Mouse (Mus musculus) activated CD4-positive, CD25-positive, alpha-beta regulatory T cell, adult 4 months (primary cell): ENCODE measurements around the gene Scamp4. TPM values are rescaled to one million over a fixed set of nuclear protein-coding genes. Genes with fewer than 3 reads are reported as not detected.

Experiments used
- ATAC-seq: one replicate; pipeline ENCODE4 v1.8.0; 2017
- polyA plus RNA-seq, 2 experiments: library from polyadenylated mRNA; unstranded; fragments of 100-300 nt; shearing (Covaris generic); gene quantifications; one replicate each; pipeline ENCODE4 v1.2.1; 2017

Gene Scamp4
- polyA plus RNA-seq, 2 experiments from 2014 or later = 104 to 107 TPM

DNA sequence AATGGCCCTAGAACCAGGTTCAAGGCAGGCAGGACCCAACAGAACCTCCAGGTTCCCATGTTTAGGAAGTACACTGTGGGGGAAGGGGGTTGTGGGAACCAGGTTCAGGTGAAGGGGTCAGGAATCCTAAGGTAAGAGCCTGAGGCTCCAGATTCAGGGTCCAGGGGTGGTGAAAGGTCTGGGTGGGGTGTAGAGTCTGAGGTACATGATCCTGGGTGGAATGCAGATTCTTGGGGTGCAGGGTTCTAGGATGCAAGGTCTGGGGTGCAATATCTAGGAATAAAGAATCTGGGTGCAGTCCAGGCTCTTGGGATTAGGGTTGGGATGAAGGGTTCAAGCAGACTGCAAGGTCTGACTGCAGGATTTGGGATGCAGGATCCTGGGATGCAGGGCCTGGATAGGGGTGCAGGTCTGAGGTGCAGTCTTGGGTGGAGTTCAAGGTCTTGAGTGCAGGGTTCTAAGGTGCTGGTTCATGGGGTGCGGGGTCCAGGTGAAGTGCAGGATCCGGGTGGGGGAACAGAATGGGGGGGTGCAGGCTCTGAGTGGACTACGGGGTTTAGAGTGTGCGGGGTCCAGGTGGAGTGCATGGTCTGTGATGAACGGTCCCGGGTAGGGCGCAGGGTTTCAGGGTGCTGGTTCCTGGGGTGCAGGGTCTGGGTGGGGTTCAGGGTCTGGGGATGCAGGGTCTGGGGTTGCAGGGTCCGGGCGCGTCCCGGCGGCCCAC, 52.9 kb downstream of the Scamp4 start:
- ATAC-seq = no peak

DNA sequence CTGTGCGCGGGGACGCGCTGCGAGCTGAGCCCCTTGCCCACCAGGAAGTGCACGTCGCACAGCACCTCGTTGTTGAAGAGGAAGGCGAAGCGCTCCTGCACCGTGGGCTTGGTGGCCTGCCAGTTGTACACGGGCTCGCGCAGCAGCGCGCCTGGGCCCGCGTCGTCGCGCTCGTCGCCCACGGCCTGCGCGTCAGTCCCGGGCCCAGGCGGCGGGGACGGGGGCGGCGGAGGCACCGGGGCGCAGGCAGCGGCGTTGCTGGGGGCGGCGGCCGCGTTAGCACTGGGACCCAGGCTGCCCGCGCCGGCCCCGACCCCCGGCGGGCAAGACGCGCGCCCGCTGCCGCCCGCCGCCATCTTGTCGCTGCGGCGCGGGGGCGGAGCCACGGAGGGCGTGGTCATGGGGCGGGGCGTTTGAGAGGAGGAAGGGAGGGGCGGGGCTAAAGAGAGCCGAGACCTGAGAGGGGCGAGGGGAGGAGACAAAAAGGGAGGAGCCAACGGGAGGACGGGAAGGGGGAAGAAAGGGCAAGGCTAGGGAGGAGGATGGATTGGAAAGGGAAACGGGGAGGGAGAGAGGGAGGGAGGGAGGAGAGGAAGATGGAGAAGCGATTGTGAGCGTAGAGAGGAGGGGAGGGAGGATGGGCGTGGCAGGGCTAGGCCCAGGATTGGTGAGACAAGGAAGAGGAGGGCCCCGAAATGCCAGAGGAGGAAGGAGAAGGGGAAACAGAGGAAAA, 53.6 kb downstream of the Scamp4 start:
- ATAC-seq = peak; percentile 40

DNA sequence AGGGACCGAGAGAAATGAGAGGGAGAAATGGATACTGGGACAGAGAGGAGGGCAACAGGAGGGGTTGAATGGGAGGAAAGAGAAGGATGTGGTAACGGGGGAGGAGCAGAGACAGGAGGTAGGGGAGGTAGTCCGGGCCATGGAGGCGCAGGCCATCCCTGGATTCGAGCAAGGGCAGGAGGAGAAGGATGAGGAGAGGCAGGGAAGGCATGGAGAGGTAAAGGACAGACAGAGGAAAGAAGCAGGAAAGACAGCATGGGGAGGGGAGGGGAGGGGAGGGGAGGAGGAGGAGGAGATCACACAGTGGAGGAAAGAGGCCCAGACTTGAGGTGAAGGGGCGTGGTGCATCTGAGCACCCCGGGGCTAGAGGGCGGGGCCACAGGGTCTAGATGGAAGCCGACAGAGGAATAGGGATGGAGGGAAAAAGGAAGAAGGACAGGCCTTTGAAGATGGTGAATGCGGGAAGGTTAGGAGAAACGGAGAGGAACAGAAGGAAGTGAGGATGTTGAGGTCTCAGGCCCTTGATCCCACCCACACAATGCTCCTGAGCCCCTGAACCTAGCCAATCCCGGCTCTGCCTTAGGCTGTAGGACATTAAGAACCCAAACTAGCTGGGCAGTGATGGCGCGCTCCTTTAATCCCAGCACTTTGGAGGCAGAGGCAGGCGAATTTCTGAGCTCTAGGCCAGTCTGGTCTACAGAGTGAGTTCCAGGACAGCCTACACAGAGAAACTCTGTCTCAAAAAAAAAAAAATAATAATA, 54.4 kb downstream of the Scamp4 start, which contains the start of gene Btbd2:
Gene Btbd2, minus strand, starts transcription at position 209 of the 761 bp plus-strand sequence.
- ATAC-seq = peak; percentile 40

DNA sequence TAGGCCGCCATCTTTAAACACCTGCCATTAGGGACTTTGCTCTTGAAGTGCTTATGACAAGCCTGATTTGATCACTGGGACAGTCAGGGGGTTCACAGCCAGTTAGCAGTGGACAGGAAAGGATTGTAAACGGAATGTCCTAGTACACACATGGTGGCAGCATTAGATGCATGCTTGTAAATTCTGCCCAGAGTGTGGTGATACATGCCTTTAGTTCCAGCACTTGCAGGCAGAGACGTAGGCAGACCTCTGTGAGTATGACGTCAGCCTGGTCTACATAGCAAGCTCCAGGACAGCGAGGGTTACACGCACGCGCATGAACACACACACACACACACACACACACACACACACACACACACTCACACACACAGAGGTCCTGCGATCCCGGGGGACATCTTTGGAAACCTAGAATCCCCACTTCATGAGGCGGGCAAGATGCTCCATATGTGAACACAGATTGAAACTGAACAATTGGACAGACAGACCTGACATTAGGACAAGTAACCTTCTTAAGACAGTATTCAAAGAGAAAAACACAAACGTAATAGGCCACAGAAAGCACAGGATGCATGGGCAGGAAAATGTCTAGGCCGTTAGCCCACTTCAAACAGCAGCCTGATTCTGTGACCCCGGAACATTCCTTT, 55.6 kb downstream of the Scamp4 start:
- peak; percentile 22 for ATAC-seq

DNA sequence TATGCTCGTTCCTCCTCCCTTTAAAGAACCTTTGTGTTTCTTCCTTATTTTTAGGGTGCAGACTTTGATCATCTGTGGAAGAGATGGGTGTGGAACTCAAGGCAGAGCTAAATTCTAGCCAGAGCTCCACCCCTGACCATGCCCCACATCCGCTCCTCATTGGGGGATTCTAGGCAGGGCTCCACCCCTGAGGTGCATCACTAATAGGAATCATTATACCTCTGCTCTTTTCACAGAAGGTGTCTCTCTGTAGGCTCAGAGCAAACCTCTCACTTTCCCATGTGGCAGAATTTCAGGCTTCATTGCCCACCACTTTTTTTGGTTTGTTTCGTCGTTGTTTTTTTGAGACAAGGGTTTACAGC, 56.1 kb downstream of the Scamp4 start:
- peak; percentile 65 for ATAC-seq

DNA sequence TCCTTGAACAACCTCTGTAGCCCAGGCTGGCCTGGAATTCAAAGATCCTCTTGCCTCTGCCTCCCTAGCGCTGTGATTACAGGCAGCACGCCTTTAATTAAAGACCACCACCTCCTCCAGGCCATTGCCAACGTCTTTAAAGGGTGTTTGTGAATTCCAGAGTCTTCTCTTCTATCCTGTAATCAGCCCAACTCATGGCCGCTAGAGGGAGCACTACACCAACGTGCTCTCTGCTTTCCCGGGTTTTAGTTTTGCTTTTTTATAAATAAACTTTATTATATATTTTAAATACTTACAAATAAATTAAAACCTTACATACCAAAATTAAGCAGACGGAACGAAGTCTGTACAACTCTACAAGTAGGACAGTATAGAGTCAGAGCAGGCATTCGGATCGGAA, 56.5 kb downstream of the Scamp4 start:
- no peak for ATAC-seq

DNA sequence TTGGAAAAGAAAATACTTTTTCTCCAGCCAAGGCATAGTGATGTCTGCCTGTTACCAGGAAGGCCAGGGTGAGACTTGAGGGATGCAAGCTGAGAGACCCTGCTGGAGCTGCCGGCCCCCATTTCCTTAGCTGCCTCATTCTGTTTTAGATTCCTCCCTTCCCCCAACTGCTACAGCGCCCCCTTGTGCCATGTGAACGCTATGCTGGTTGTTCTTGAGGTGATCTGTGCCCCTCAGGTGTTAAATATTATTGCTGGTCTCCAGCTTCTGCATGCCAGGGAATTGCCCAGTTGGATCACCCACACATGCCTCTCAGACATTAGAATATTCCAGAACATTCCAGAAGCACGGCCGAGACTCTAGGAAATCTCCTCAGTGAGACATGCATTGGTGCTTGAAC, 58.5 kb downstream of the Scamp4 start:
- ATAC-seq = no peak

DNA sequence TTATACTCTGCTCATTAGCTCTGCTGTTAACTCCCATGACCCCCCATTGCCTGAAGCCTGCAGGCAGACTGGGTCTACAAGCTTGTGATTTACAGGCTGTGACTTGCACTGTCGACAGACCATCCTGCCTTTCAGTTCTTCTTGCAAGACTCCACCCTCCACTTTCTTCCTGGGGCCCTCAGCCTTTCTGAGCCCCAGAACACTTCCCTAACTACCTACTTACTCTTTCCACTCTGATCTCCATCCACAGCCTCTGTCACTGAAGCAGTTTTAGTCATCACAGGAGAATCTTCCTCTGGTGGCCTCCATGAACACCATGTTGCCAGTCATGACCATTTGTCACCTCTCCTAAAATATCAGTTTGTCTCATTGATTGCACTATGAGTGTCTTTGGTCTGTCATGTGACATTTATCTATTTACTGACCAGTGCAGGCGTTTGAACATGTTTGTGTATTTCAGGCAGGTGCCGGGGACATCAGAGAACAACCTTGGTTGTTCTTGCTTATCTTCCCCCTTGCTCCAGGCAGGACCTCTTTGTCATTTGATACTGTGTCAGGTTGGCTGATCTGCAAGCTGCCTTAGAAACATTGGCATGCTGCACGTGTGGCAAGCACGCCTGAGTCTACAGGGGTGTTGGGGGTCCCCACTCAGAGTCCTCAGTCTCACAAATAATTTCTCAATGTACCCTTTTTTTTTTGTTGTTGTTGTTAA, 61.0 kb downstream of the Scamp4 start:
- ATAC-seq = no peak

DNA sequence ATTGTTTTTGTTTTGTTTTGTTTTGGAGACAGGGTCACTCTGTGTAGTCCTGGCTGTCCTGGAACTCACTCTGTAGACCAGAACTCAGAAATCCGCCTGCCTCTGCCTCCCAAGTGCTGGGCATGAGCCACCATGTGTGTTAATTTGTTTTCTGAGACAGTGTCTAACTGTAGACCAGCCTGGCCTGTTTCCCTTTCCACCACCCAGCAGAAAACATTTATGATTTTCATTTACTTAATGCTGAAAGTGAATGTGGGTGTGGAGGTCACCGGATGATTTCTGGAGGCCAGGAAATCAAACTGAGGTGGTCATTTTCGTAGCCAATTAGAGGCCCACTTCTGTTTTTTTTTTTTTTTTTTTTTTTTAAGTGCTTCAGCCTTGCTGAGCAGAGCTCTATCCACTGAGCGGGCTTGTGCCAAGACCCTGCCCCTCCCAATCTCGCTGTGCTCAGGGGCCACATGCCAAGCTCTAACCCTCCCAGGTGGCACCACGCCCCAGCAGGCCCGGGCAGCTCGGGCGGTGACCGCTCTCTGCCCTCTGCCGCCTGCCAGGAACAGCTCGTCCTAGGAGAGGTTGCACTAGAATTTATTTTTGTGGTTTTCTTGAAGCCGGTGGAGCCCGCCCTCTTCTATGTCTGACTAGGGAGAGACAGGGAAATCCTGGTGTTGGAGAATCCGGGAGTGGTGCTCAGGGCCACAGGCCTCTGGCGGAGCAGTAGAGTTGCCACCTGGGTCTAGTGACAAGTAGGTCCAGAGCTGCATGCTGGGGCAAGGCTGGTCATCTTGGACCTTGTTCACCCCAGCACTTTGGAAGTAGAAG, 61.7 kb downstream of the Scamp4 start:
- ATAC-seq = peak; percentile 28

DNA sequence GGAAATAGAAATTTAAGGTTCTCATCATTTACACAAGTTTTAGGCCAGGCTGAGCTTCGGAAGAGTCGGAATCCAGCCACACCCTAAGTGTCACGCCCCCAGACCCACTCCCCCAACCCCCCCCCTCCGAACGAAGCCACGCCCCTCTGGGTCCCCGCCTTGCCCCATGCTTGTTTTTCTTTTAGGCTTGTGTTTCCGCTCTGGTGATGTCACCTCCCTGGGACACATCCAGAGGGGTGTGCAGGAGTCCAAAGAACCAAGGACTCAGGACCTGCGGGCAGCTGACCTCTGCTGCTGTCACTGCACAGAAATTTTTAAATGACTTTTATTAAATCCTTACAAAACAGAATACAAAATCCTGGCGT, 62.3 kb downstream of the Scamp4 start:
- ATAC-seq = no peak

Other genes starting within 250 kb of the Scamp4 start
- not detected for gene Plk5, start 246.4 kb upstream of the Scamp4 start, polyA plus RNA-seq
- 1 to 10 TPM in 1 of 2 experiments, under 1 TPM in 1; 0.62 to 1.2 TPM for gene Mex3d, start 215.2 kb upstream of the Scamp4 start, polyA plus RNA-seq
- gene Mbd3, start 203.3 kb upstream of the Scamp4 start, polyA plus RNA-seq = 10 to 100 TPM; 23.6 to 32.0 TPM
- 100 to 1,000 TPM; 327 to 363 TPM for gene Uqcr11, start 196.0 kb upstream of the Scamp4 start, polyA plus RNA-seq
- 10 to 100 TPM in 1 of 2 experiments, 1 to 10 TPM in 1; 9.3 to 10.7 TPM for gene Tcf3, start 169.2 kb upstream of the Scamp4 start, polyA plus RNA-seq
- gene Onecut3, start 108.0 kb upstream of the Scamp4 start, polyA plus RNA-seq = not detected
- not detected for gene Atp8b3, start 63.7 kb upstream of the Scamp4 start, polyA plus RNA-seq
- gene Rexo1, start 41.3 kb upstream of the Scamp4 start, polyA plus RNA-seq = 10 to 100 TPM; 13.0 to 13.4 TPM
- 1 to 10 TPM; 5.2 to 8.1 TPM for gene Klf16, start 25.6 kb upstream of the Scamp4 start, polyA plus RNA-seq
- gene Abhd17a, start 12.5 kb upstream of the Scamp4 start, polyA plus RNA-seq = 10 to 100 TPM in 1 of 2 experiments, 1 to 10 TPM in 1; 9.4 to 11.8 TPM
- 1 to 10 TPM; 2.5 to 3.7 TPM for gene Adat3, start within 50 bp of the Scamp4 start, polyA plus RNA-seq
- gene Gm49322, start 3.1 kb downstream of the Scamp4 start, polyA plus RNA-seq = 10 to 100 TPM in 1 of 2 experiments, 1 to 10 TPM in 1; 9.5 to 11.5 TPM
- 10 to 100 TPM; 13.3 to 16.1 TPM for gene Csnk1g2, start 20.0 kb downstream of the Scamp4 start, polyA plus RNA-seq
- 1 to 10 TPM; 5.5 to 6.1 TPM for gene Btbd2, start 54.2 kb downstream of the Scamp4 start, polyA plus RNA-seq
- gene Mknk2, start 75.2 kb downstream of the Scamp4 start, polyA plus RNA-seq = 10 to 100 TPM; 56.1 to 64.2 TPM
- 100 to 1,000 TPM; 212 to 221 TPM for gene Mob3a, start 99.1 kb downstream of the Scamp4 start, polyA plus RNA-seq
- gene Izumo4, start 99.3 kb downstream of the Scamp4 start, polyA plus RNA-seq = 10 to 100 TPM; 80.1 to 96.5 TPM
- 10 to 100 TPM; 22.7 to 24.0 TPM for gene Ap3d1, start 139.4 kb downstream of the Scamp4 start, polyA plus RNA-seq
- gene Dot1l, start 152.3 kb downstream of the Scamp4 start, polyA plus RNA-seq = 10 to 100 TPM; 13.6 to 18.0 TPM
- gene Sf3a2, start 195.3 kb downstream of the Scamp4 start, polyA plus RNA-seq = 10 to 100 TPM; 18.9 to 19.9 TPM
- gene Plekhj1, start 195.8 kb downstream of the Scamp4 start, polyA plus RNA-seq = 100 to 1,000 TPM; 121 to 156 TPM
- gene Amh, start 202.4 kb downstream of the Scamp4 start, polyA plus RNA-seq = not detected
- gene Jsrp1, start 210.6 kb downstream of the Scamp4 start, polyA plus RNA-seq = not detected
- 1,000 to 10,000 TPM; 1,826 to 2,667 TPM for gene Oaz1, start 223.8 kb downstream of the Scamp4 start, polyA plus RNA-seq
- gene Lingo3, start 241.2 kb downstream of the Scamp4 start, polyA plus RNA-seq = not detected